Mouse (Mus musculus) frontal cortex, postnatal 14 days (tissue): ENCODE results near the gene Plcd3.

ENCODE experiments used
- DNase-seq, 2 experiments: peaks; one replicate each; pipeline ENCODE4 v3.0.0; 2022; ENCODE audit warnings: low spot score in 2 of 2

Plcd3 gene

GRCm38 (mm10) chr11:103098531-103099190, 2.8 kb downstream of the Plcd3 start:
- no peak for DNase-seq

- DNase-seq = no peak
Measured at GRCm38 (mm10) chr11:103096979-103097894, 4.2 kb downstream of the Plcd3 start.

GRCm38 (mm10) chr11:103095801-103096200, 5.7 kb downstream of the Plcd3 start:
- no peak for DNase-seq

GRCm38 (mm10) chr11:103095107-103095670, 6.3 kb downstream of the Plcd3 start:
- DNase-seq = no peak

- DNase-seq = no peak
Measured at GRCm38 (mm10) chr11:103093862-103094833, 7.3 kb downstream of the Plcd3 start.

GRCm38 (mm10) chr11:103093306-103093705, 8.2 kb downstream of the Plcd3 start:
- no peak for DNase-seq

GRCm38 (mm10) chr11:103081631-103082030, 19.8 kb downstream of the Plcd3 start:
- DNase-seq = no peak

GRCm38 (mm10) chr11:103080323-103081091, 21.0 kb downstream of the Plcd3 start:
- DNase-seq = no peak

GRCm38 (mm10) chr11:103078131-103078530, 23.3 kb downstream of the Plcd3 start:
- DNase-seq = no peak

- DNase-seq = no peak
Measured at GRCm38 (mm10) chr11:103076581-103076980, 24.9 kb downstream of the Plcd3 start.

- DNase-seq = no peak
Measured at GRCm38 (mm10) chr11:103076010-103076409, 25.4 kb downstream of the Plcd3 start.

- no peak for DNase-seq
Measured at GRCm38 (mm10) chr11:103074796-103075323, 26.6 kb downstream of the Plcd3 start.

GRCm38 (mm10) chr11:103074121-103074650, 27.3 kb downstream of the Plcd3 start:
- no peak for DNase-seq

- no peak for DNase-seq
Measured at GRCm38 (mm10) chr11:103073671-103074070, 27.8 kb downstream of the Plcd3 start.

GRCm38 (mm10) chr11:103070322-103070880, 31.1 kb downstream of the Plcd3 start:
- no peak for DNase-seq

- DNase-seq = no peak
Measured at GRCm38 (mm10) chr11:103069731-103070130, 31.7 kb downstream of the Plcd3 start.

- DNase-seq = no peak
Measured at GRCm38 (mm10) chr11:103068884-103069283, 32.6 kb downstream of the Plcd3 start.

GRCm38 (mm10) chr11:103068272-103068671, 33.2 kb downstream of the Plcd3 start:
- no peak for DNase-seq

GRCm38 (mm10) chr11:103067457-103068001, 33.9 kb downstream of the Plcd3 start:
- no peak for DNase-seq

GRCm38 (mm10) chr11:103067051-103067361, 34.5 kb downstream of the Plcd3 start:
- DNase-seq = no peak
